Mouse (Mus musculus) urinary bladder, postnatal 36 days (tissue): Measurements from ENCODE around the gene Gpx7.

Source experiments
- DNase-seq, 2 experiments: peaks; one replicate each; pipeline ENCODE4 v3.0.0; 2022; ENCODE audit warnings: low spot score in 2 of 2, mixed read lengths in 1 of 2

Gene Gpx7

GRCm38 (mm10) chr4:108406861-108407401 is at the start of gene Gpx7:
Gene Gpx7 (minus strand): TSS chr4:108406961.
- no peak for DNase-seq

- no peak for DNase-seq
Observed at GRCm38 (mm10) chr4:108456028-108456427, 49.3 kb upstream of the Gpx7 start.

GRCm38 (mm10) chr4:108448091-108448490 is 41.3 kb upstream of the Gpx7 start:
- no peak for DNase-seq

- DNase-seq, result no peak
Observed at GRCm38 (mm10) chr4:108438082-108438840, 31.5 kb upstream of the Gpx7 start.

- DNase-seq, result no peak
Observed at GRCm38 (mm10) chr4:108436225-108436624, 29.5 kb upstream of the Gpx7 start.

- no peak for DNase-seq
Observed at GRCm38 (mm10) chr4:108435646-108436045, 28.9 kb upstream of the Gpx7 start.

- DNase-seq, result no peak
Observed at GRCm38 (mm10) chr4:108434781-108435180, 28.0 kb upstream of the Gpx7 start.

GRCm38 (mm10) chr4:108434221-108434620 is 27.5 kb upstream of the Gpx7 start:
- DNase-seq, result no peak

GRCm38 (mm10) chr4:108433341-108433740 is 26.6 kb upstream of the Gpx7 start:
- DNase-seq, result no peak

- DNase-seq, result no peak
Observed at GRCm38 (mm10) chr4:108431561-108431936, 24.8 kb upstream of the Gpx7 start.

- no peak for DNase-seq
Observed at GRCm38 (mm10) chr4:108430656-108431560, 24.1 kb upstream of the Gpx7 start.

GRCm38 (mm10) chr4:108428341-108428721 is 21.6 kb upstream of the Gpx7 start:
- no peak for DNase-seq

GRCm38 (mm10) chr4:108427719-108428340 is 21.1 kb upstream of the Gpx7 start:
- DNase-seq, result no peak

- no peak for DNase-seq
Observed at GRCm38 (mm10) chr4:108424587-108424986, 17.8 kb upstream of the Gpx7 start.

- no peak for DNase-seq
Observed at GRCm38 (mm10) chr4:108407621-108408020, 860 bp upstream of the Gpx7 start.

GRCm38 (mm10) chr4:108406138-108406860 is 462 bp downstream of the Gpx7 start:
- DNase-seq, result peak; percentile 35 to 57

- DNase-seq, result peak in 1 of 2 experiments; percentile 27
Observed at GRCm38 (mm10) chr4:108405766-108406137, 1.0 kb downstream of the Gpx7 start.

- DNase-seq, result no peak
Observed at GRCm38 (mm10) chr4:108403861-108404635, 2.7 kb downstream of the Gpx7 start.

- DNase-seq, result no peak
Observed at GRCm38 (mm10) chr4:108400395-108400794, 6.4 kb downstream of the Gpx7 start.

GRCm38 (mm10) chr4:108394236-108394635 is 12.5 kb downstream of the Gpx7 start:
- no peak for DNase-seq

GRCm38 (mm10) chr4:108392558-108392957 is 14.2 kb downstream of the Gpx7 start:
- DNase-seq, result no peak
